Mouse (Mus musculus): ENCODE measurements around the gene Zfp287.
"Not testable (repeated sequence)": the region's sequence is repeated elsewhere in the genome, so short reads cannot be mapped to it uniquely, and the experiment has no call there.

Zfp287 gene

DNA sequence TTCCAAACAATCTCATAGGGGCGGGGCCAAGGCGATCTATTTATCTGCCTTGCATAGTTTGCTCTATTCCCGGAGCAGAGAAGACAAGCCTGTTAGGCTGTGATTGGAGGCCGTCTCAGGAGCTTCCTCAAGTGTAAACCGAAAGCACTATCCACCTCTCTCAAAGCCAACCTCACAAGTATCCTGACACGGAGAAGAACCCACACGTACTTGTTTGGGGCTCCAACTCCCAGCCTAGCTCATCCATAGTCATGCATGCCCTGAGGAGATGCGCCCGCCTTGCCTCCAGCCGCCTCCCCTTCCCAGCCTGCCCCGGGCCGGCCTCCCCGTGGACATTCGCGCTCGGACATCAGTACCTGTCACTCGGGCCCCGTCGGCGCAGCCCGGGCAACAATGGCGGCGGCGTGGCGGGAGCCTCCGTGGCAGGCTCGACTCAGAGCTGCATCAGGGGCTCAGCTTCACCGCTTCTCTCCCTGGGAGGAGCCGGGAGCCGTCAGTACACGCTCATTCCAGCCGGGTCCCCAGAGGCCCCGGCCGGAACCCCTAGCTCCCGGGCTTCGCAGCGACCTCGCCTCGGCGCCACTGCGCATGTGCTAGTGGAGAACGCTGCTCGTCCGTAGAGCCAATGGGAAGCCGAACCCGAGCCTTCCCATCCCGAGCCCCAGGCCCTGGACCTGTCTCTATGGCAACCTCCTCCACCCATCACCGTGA lies at the start of gene Zfp287:
Gene Zfp287, minus strand, starts transcription at position 595 of the 711 bp plus-strand sequence.
- DNase-seq (ENCODE audit: low spot score in 2 of 2): peak; percentile 47 to 73

DNA sequence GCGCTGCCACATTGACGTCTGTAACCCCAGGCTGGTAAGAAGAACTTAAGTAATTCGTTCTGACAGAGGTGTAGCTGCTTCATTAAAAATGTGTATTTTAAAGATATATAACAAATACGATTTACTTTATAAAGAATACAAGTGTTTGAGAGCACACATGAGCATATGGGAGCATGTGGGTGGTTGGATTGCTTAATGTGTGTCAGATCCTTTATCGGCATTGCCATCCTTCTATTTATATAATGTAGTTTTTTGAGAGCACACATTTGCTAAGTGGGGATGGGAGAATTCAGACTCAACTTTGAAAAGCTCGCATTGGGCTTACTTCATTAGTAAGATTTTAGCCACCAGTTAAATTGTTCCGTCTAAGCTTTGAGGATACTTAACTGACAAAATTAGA lies 44.8 kb upstream of the Zfp287 start:
- no peak for DNase-seq (ENCODE audit: low spot score in 2 of 2)

DNA sequence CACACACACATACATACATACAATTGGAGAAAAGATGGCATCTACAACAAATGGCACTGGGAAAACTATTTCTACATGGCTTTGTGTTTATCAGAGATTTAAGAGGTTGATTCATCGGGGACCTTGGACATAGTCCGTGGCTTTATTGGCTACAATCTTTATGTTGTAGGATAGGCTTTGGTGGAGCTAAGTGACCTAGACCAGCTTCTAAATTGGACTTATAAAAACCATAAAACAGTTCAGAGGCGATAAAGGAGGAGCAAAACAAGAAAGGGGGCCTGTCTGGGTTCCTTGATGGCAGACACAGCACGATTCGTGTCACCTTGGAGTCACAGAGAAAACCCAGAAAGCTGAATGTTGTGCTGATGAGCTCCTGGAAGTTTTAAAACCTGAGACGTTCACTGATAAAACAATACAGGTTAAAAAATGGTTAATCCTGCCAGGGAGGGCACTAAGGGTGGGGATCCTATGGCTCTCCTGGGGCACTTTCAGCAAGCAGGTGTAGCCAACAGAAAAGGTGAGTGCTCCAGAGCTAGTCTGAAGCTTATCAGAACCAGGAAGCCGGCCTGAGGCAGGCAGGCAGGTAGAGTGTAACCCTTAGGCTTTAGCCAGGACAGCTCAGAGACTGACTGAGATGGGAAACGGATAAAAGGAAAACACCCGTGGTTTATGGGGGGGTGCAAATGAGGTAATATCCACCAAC lies 29.2 kb upstream of the Zfp287 start:
- DNase-seq (ENCODE audit: low spot score in 2 of 2): no peak

DNA sequence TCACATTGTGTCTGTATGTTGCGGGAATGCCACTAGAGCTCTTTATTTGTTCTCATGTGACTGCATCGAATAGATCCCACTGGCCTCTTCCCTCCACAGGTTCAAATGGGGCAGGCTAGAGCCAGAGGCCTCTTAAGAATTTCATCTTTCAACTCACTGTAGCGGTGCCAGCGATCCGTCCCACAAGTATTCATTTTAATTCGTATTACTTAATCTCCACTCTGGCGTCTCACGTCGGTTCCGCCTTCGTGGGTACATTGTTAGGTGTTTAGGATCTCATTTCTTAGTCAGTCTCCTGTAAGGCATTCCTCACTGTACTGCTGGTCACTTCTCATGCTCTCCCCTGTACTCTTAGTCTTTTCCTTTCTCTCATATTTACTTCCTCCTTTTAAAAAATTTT lies 26.8 kb upstream of the Zfp287 start:
- DNase-seq (ENCODE audit: low spot score in 2 of 2): no peak

DNA sequence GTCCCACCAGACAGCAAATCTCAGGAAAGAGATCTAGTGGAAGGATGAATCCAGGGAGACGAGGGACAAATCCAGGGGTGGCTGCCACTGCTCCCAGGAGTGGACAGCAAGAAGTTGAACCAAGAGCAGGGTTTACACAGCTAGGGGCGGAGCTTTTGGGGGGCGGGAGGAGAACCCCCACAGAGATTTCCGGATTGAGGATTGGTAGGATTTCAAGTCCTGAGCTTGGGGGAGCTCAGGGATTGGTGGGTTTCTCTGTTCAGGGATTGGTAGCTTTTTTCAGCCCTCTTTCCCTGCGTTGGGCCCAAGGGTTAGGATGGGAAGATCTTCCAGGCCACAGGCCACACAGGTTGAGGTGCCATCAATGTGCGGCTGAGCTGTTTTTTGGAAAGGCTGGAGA lies 26.2 kb upstream of the Zfp287 start:
- no peak for DNase-seq (ENCODE audit: low spot score in 2 of 2)

DNA sequence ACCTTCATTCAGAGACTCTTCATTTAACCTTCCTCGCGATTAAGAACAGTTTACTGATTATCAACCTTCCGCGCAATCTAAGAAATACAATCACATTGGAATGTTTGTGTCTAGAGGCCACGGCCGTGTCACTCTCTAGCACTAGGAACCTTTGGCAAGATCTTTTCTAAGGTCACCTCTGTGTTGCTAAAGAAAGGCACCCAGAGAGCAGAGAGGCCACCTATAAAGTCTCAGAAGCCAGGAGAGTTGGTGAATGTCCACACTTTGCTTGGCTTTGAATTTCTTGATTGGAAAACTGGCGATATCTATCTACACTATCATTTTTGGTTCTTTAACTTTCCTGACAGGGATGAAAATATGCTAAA lies 25.4 kb upstream of the Zfp287 start:
- no peak for DNase-seq (ENCODE audit: low spot score in 2 of 2)

DNA sequence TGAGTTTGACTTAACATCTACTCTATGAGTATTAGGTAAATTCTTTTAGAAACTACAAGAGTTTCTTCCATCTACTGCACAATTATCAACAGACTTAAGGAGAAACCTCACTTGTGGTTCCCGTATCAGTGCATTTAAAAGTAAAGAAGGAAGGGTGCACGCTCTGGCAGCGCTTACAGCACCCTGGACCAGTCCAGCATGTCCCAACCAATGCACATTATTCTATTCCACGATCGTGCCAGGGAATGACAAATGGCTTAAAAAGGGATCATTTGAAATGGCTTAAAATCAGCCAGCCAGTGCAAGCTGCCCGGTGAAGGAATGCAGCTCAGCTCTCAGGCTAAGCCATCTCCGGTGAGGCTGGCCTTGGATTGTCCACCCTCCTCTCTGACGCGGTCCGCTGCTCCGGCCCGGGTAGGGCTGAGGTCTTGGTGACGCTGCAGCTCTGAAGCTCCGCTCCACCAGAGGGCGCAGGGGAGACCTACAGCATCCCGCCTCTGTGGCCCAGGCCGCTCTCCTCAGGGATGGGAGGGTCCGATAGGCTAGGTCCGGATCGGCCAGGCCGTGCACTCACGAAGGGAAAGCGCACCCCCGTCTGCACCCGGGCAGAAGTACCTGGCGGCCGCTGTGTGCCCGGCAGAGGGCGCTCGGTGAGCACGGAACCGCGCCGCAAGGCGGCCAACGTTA lies 24.9 kb upstream of the Zfp287 start:
- peak; percentile 82 to 91 for DNase-seq (ENCODE audit: low spot score in 2 of 2)

DNA sequence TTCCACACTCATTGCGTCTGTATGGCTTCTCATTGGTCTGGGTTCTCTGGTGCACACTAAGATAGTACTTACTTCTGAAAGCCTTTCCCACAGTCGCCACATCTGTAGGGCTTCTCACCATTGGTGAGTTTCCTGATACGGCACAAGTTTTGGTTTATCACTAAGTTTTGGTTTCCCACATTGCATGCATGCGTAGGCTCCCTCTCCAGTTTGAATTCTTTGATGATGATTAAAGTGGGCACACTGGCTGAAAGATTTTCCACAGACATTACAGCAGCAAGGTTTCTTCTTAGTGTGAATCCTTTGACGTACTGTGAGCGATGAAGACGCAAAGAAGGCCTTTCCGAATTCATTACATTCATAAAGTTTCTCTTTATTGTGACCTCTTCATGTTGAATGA lies 21.1 kb upstream of the Zfp287 start, which contains the start of gene Gm10428:
Gene Gm10428, plus strand, starts transcription at position 321 of the 400 bp plus-strand sequence.
- DNase-seq (ENCODE audit: low spot score in 2 of 2): no peak

DNA sequence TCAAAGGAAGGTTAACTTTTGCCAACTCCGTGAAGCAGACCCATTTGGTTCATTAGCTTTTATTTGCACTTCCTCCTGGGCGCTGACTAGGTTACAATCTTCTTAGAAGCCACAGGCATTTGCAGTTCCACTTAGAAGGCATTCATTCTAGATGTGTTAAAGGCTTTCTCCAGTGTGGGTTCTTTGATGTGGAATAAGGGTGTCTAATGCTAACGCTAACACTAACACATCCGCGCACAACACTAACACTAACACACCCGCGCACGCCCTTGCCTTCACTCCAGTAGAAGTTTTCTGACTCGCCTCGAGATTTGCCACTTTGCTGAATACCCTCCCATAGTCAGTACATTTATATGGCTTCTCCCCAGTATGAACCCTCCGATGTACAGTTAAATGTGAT lies 20.5 kb upstream of the Zfp287 start:
- DNase-seq (ENCODE audit: low spot score in 2 of 2): no peak

DNA sequence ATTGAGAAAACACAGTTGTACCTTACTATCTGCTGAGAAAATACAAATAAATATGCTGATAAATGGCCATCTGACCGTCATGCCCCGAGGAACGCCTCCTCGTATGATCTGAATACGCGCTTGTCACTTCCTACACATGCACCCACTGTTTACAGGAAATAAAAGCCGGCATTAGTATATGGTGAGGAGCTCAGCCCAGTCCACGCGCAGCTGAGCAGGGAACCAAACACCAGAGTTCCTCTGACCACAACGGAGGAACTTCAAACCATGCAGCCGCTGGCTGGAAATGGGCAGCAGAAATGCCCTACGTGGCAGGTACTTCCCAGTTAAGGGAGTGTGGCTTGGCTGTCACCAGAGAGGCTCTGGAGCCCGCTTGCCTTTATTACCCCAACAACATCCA lies 17.7 kb upstream of the Zfp287 start:
- not testable (repeated sequence) for DNase-seq (ENCODE audit: low spot score in 2 of 2)

DNA sequence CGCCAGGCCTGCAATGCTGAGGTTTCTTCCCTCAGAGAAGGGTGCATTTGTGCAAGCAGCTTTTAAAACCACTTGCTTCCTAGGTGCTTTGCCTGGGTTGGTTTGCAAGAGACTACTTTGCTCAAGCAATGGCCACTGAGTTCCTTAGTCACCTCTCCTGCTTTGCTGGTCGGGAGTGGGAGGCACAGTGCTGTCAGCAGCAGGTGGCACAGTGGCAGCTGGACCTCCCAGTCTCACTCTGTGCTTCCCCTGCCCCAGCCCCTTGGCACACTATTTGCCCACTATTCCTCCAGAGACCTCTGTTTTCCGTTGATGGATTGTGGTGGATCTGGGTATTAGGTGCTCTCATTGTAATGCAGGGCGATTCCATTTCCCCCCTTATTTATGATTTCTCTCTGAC lies 16.4 kb upstream of the Zfp287 start:
- no peak for DNase-seq (ENCODE audit: low spot score in 2 of 2)

DNA sequence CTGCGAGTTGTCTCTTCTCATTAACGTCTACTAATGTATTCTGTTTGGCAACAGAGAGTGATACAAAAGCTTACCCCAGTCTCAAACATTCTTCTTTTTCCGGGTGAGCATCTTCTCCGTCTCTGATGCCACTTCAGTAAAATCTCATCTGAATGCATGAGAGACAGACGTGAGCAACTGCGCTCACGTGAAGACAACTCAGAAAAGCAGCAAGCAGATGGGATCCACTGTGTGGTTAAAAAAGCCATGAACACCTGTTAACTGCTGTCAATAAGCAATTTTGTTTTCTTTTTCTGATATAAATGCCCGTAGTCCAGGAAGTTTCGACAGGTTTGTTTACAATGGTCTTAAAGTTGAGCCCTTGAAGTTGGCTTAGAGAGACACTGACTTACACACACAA lies 15.5 kb upstream of the Zfp287 start:
- DNase-seq (ENCODE audit: low spot score in 2 of 2): no peak

DNA sequence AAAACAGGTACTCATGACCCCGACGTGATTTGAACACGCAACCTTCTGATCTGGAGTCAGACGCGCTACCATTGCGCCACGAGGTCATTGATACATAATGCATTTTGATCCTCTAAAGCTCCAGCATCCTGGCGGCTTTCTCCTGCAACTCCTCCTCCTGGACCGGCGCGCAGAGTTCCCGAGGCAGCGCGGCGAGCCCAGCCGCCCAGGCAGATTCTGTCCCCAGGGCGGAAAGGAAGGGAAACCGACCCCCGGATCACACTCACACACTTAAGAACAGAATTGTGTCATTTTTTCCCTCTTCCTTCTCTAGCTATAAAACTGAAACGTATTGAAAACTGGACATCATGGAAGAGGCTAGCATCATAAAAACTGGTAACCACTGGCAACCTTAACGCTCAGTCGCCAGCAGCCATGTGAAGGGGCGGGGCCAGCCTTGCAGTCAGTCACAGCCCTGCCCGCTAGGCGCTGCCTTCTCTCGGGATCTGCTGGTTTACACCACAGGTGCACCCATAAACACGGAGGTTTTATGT lies 14.4 kb upstream of the Zfp287 start:
- DNase-seq (ENCODE audit: low spot score in 2 of 2): peak; percentile 49 to 82

DNA sequence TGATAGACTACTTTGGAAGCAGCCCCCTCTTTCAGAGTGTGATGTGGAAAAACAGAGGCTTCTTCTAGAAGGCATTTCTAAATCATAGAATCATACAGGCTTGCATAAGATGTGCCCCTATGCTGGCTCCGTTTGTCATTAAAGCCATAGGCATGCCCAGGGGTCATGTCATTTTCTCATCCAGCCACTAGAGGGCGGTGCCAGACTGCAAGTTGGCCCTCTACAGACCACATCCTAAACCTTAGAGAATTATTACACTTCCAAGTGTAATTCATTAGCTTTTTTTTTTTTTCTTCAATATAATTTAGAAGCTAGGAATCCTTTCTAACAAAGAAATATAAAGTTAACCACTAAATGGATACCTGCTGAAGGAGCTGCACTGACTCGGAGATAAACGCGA lies 12.4 kb upstream of the Zfp287 start:
- DNase-seq (ENCODE audit: low spot score in 2 of 2): peak; percentile 53 to 83

DNA sequence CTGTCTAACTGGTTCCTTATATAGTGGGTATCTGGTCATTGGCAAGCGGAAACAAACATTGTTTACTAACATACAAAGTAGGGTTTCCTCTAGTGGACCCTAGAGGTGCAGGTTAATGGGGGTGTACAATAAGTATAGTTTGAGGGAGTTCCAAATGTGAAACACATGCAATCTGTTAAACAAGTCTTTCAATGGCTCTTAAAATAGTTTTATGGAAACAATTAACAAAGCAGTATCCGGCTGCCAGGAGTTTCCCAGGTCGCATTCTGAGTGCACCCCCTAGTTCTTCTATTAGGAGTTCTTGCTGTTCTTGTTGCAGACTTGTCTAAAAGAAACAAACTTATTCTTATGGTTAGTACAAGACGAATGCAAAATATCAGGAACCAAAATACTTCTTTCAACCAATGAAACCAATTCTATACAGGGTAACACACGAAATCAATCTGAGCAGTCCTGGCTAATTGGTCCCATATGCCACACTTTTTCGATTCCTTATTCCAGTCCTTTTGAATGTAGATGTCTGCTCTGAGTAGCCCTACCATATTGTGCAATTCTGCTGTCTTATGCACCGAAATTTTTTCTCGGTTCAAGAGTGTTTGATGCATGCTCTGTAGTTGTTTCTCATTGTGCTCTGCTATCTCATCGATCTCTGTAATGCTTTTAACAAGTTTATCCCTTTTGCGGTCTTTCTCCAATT lies 10.7 kb upstream of the Zfp287 start:
- DNase-seq (ENCODE audit: low spot score in 2 of 2): no peak

DNA sequence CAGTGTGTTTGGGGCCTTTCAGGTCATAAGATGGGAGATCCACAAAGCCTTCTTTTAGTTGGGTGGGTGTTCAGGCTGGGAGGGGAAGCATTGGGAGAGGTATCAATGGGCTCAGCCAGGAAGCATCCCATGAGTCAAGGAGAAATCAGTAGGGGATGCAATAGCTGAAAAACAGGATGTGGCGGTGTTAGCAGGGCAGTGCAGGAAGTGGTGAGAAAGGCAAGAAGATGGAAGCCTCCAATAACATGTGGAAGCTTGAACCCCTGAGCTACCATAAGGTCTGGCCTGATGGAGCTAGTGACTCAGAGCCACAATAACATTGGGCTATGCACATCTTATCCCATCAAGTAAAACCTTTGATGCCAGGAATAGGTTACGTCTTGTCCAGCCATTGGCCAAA lies 9.5 kb upstream of the Zfp287 start:
- DNase-seq (ENCODE audit: low spot score in 2 of 2): no peak

DNA sequence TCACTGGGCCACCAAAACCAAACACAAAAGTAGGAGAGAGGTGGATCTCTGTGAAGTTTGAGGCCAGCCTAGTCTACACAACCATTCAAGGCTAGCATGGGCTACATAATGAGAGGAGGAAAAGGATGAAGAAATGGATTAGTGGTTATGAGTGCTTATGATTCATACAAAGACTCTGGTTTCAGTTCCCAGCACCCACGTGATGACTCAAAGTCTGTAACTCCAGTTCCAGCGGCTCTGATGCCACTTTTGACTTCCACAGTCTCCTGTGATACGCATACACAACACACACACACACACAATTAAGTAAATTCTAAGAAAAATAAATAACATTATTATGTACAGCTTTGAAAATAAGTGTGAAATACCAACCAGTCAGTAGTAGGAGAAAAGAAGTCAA lies 960 bp upstream of the Zfp287 start:
- DNase-seq (ENCODE audit: low spot score in 2 of 2): peak in 1 of 2 experiments; percentile 29

DNA sequence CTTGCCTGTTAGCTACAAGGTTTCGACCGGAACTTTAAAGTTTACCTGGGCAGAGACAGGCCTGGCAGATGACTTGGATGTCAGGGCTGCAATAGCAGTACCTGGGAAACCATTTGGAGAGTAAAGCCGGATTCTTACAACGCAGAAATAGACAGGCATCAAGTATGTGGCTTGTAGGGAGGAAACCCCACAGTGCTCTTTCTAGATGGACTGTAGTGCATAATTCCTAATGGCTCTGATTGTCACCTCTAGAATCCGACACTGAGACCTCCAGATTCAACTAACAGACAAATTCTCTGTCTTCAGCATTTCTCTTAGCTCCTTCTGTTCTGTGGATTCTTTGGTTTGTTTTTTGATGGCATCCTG lies 300 bp upstream of the Zfp287 start:
- DNase-seq (ENCODE audit: low spot score in 2 of 2): no peak

DNA sequence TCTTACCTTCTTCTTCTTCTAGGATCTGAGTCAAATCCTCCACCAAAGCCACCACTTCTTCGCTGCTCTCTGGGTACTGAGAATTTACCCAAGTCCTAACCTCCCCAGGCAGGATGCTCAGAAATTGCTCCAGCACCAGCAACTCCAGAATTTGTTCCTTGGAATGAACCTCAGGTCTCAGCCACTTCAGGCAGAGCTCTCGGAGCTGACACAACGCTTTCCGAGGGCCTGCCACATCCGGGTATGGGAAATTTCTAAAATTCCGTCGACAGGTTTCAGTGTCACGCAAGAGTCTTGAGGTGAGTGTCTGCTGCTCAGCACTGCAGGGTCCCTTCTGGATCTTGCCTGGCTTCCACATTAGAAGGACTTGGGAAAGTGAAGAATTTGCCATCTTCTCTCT lies 3.4 kb downstream of the Zfp287 start:
- peak in 1 of 2 experiments; percentile 55 for DNase-seq (ENCODE audit: low spot score in 2 of 2)

DNA sequence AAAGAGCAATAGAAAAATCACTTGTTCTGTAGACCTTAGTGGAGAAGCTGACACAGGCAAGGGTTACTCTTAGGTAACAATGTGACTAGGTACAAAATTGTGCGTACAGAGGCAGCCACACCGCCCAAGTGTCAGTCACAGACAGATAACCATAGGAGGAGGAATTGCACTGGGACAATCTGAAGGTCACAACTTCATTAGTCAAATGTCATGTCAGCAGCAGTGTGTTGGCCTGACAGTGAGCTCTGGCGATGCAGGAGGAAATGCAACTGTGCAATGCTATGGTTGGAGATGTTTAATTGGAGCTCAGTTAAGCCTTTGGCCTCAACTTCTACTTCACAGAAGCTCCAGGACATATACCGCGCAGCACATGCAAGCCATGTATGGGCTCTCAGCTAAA lies 21.0 kb downstream of the Zfp287 start:
- DNase-seq (ENCODE audit: low spot score in 2 of 2): no peak

DNA sequence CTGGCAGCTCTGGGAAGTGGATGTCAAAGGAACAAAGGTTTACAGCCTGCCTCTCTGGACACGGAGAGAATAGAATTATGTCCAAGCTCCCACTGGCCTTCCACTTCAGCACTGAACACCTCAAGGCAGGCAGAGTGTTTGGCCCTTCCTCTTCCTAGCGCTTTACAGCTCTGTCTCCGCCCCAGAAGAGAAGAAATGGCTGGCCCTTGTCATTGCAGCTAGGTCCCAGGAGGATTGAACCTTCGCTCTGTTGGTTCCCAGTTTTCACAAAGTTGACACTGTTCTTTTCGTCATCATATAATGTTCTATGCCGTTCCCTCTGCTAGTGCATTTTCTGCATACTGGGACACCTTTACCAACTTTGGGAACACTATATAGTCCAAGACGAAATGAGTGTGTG lies 23.5 kb downstream of the Zfp287 start:
- DNase-seq (ENCODE audit: low spot score in 2 of 2): peak in 1 of 2 experiments; percentile 51

DNA sequence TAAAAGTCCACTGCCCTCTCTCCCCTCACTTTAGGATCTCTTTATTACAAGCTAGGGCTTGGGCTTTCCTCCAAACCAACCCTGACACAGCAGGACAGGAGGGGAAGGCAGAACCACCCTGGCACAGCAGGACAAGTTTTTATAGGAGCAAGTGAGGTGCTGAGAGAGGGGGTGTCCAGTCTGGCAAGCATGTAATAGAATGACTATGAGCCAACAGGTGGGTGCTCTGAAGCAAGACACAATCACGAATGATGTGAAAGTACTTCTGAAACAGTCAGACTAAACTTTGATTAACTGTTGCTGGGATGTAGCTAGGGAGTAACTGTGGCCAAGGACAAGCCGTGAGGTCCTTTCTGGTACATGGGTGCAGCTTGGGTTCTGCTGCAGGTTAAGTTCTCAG lies 25.6 kb downstream of the Zfp287 start:
- no peak for DNase-seq (ENCODE audit: low spot score in 2 of 2)
